Comparison of ENCODE assay signal across 7 mouse cellular contexts in genomic region chr1:165302455-165303208, GRCm38 (mm10). TPM values are rescaled to one million over a fixed set of nuclear protein-coding genes. Genes with fewer than 3 reads are reported as not detected.
A peak's percentile ranks its signal among the peaks of the same experiment; 100 is the strongest.
DNase-seq lines count a peak whose midpoint lies in the region; ATAC-seq and TF ChIP-seq lines count a peak whose summit lies in the region.

No protein-coding gene starts in this region.

- peaks cover 23% of the 10 kb centered on the region for H3K4me1 ChIP-seq in forebrain, embryonic 15.5 days
- H3K4me1 ChIP-seq in intestine, postnatal 0 days (replicated peaks; ENCODE audit: control insufficient read depth, insufficient read depth, low read length), result no peaks in the 10 kb centered on the region

- peak; percentile 64 for ATAC-seq in forebrain, embryonic 15.5 days (replicated peaks)
- ATAC-seq in intestine, postnatal 0 days, result peak; percentile 36; the same call in 1 of the 2 replicates
- ATAC-seq in erythroblast, adult 5-6 weeks (replicated peaks; ENCODE audit: low FRiP score, poor library complexity, severe bottlenecking), result no peak

- H3K4me2 ChIP-seq in forebrain, embryonic 15.5 days (replicated peaks), result no peak overlapping the region
- no peak overlapping the region for H3K4me2 ChIP-seq in intestine, postnatal 0 days (replicated peaks; ENCODE audit: low read depth)

- no peaks in the 10 kb centered on the region for H3K27me3 ChIP-seq in forebrain, embryonic 15.5 days
- H3K27me3 ChIP-seq in intestine, postnatal 0 days (replicated peaks; ENCODE audit: control insufficient read depth, insufficient read depth, low read length), result no peaks in the 10 kb centered on the region

- H3K4me3 ChIP-seq in forebrain, embryonic 15.5 days, result no peak overlapping the region
- H3K4me3 ChIP-seq in intestine, postnatal 0 days (ENCODE audit: low read depth, low read length), result no peak overlapping the region

- no peak overlapping the region for H3K9ac ChIP-seq in forebrain, embryonic 15.5 days (replicated peaks)
- H3K9ac ChIP-seq in intestine, postnatal 0 days (ENCODE audit: low read depth, low read length), result no peak overlapping the region

- no peak overlapping the region for H3K27ac ChIP-seq in forebrain, embryonic 15.5 days (replicated peaks)
- no peak overlapping the region for H3K27ac ChIP-seq in intestine, postnatal 0 days (ENCODE audit: low read depth, low read length)

- DNase-seq in right cerebral cortex, postnatal 10 days (ENCODE audit: low spot score in 2 of 2), result peak; percentile 68
- DNase-seq in right cerebral cortex, postnatal 25 days, result no peak
- peak; percentile 25 to 60 for DNase-seq in lung, postnatal 4 days
- no peak for DNase-seq in thymus, postnatal 0 days (ENCODE audit: low spot score)

- TF ChIP-seq CTCF in intestine, postnatal 0 days (IDR thresholded peaks at IDR 0.05; ENCODE audit: low read depth), result peak; percentile 21; the same call in 1 of the 2 replicates

- 45% methylated on average over 13 of the region's 13 CpGs for WGBS in forebrain, embryonic 15.5 days
- WGBS in intestine, postnatal 0 days, result 54% methylated on average over 13 of the region's 13 CpGs

- peaks cover 9% of the 10 kb centered on the region for H3K36me3 ChIP-seq in forebrain, embryonic 15.5 days
- H3K36me3 ChIP-seq in intestine, postnatal 0 days (ENCODE audit: control insufficient read depth, insufficient read depth), result no peaks in the 10 kb centered on the region

- H3K9me3 ChIP-seq in forebrain, embryonic 15.5 days, result no peaks in the 10 kb centered on the region
- no peaks in the 10 kb centered on the region for H3K9me3 ChIP-seq in intestine, postnatal 0 days (ENCODE audit: control insufficient read depth)

RNA-seq across cellular contexts. Expression of gene Gpr161, which starts 7.0 kb away (rescaled TPM):
- polyA plus RNA-seq in forebrain, embryonic 15.5 days (2015; fragmentation: Nextera tagmentation; extraction: Ambion mirVana), result 4.2 and 4.3 TPM in 2 replicates
- 0.35 and 0.63 TPM in 2 replicates for polyA plus RNA-seq in intestine, postnatal 0 days (2015; fragmentation: Nextera tagmentation; extraction: Ambion mirVana)
- total RNA-seq in erythroblast, adult 5-6 weeks (2015; ENCODE audit: low replicate concordance), result not detected in 2 replicates
- not detected in 2 replicates for total RNA-seq in erythroblast, adult 5-6 weeks (2017; ENCODE audit: low replicate concordance)
- polyA plus RNA-seq in thymus, postnatal 0 days (2015; fragmentation: Nextera tagmentation; extraction: Ambion mirVana), result 0.21 and 0.29 TPM in 2 replicates

Comparison
In these comparisons a context has a peak if more than half of its experiments do, and no peak if none do; other contexts are left out.
1. DNase-seq: peak in right cerebral cortex, postnatal 10 days (2 of 2) and lung, postnatal 4 days (2 of 2); none in right cerebral cortex, postnatal 25 days (single experiment) and thymus, postnatal 0 days (single experiment).